Mouse (Mus musculus): ENCODE measurements around the gene Alox12e.
"Not testable (repeated sequence)": the region's sequence is repeated elsewhere in the genome, so short reads cannot be mapped to it uniquely, and the experiment has no call there.

The Alox12e gene

GRCm38 (mm10) chr11:70322528-70322927, at the start of gene Alox12e:
Alox12e (minus strand) TSS chr11:70322628.
- no peak for DNase-seq (ENCODE audit: low read depth)

GRCm38 (mm10) chr11:70368626-70369025, 46.2 kb upstream of the Alox12e start:
- not testable (repeated sequence) for DNase-seq (ENCODE audit: low read depth)

GRCm38 (mm10) chr11:70367701-70368100, 45.3 kb upstream of the Alox12e start:
- not testable (repeated sequence) for DNase-seq (ENCODE audit: low read depth)

DNA sequence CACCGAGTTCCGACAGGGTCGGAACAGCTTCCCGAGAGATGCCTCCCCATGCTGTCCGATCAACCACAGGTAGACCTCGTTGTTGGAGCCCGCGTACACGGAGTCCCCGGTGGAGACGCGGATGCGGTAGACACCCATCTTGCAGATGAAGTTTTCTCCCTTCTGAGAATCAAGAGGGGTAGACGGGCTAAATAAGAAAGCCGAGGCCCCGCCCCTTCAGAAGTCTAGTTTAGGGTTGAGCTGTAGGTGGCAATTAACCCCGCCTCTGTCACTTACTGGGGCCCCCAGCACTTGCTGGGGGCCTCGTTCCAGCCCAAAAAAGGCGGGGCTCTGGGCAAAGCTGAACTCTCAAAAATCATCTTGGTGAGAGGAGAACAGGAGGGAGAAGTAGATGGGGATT, 29.4 kb upstream of the Alox12e start, which contains the start of gene Alox15:
TSS of gene Alox15 (minus strand) at position 164 of the 400 bp plus-strand sequence.
- DNase-seq (ENCODE audit: low read depth), result peak; percentile 24

DNA sequence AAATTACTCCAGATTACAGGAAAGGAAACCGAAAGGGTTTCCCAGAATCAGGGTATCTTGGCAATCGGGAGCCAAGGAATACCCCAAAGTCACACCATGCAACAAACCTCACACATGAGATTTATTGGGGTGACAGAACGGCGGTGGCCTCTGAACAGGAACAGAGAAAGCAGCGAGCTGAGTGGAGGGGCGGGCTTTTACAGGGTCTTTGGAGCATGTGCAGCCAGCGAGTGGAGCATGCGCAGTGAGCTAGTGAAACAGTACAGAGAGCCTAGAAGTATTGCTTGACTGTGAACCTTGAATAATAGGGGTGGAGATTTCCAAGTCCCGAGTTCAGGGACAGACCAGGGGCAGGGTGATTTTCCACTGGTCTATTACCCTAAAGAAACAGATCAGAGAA, 26.2 kb upstream of the Alox12e start:
- no peak for DNase-seq (ENCODE audit: low read depth)

- DNase-seq (ENCODE audit: low read depth), result no peak
Measured at GRCm38 (mm10) chr11:70347861-70348260, 25.4 kb upstream of the Alox12e start.

DNA sequence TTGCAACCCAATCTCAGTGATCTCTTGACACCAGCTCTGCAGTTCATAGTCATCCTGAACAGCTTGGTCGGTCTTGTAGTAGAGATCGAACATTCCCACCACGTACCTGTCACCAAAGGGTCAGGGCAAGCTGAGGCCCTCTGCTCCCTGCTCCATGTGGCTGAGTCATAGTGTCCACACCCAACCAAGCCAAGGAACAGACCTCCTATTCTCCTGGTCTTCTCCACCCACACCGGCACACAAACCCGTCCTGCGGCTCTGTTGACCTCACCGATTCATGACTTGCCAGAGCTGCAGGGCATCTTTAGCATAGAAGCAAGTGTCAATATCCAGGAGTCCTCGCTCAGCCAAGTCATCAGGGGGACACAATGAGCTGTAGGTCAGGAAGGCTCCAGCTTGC, 23.1 kb upstream of the Alox12e start:
- DNase-seq (ENCODE audit: low read depth), result no peak

- DNase-seq (ENCODE audit: low read depth), result no peak
Measured at GRCm38 (mm10) chr11:70345061-70345460, 22.6 kb upstream of the Alox12e start.

DNA sequence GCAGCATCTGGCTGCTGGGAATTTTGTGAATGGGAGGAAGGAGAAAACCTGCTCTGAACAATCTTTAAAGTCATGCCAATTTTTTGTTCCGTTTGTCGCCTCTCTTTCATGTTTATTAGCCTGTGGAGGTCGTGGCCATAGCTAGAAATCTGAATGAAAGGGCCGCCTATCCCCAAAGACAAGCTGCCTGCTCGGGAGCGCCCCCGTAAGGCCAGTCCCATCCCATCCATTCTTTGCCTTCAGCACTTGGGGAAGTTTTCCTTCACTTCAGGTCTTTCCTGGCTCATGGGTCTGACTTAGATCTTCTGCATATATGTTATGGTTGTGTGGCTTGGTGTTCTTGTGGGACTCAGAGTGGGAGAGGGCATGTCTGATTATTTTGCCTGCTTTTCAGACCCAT, 17.1 kb upstream of the Alox12e start:
- no peak for DNase-seq (ENCODE audit: low read depth)

GRCm38 (mm10) chr11:70334477-70334876, 12.0 kb upstream of the Alox12e start:
- DNase-seq (ENCODE audit: low read depth), result peak; percentile 27

- DNase-seq (ENCODE audit: low read depth), result no peak
Measured at GRCm38 (mm10) chr11:70324726-70325125, 2.3 kb upstream of the Alox12e start.

DNA sequence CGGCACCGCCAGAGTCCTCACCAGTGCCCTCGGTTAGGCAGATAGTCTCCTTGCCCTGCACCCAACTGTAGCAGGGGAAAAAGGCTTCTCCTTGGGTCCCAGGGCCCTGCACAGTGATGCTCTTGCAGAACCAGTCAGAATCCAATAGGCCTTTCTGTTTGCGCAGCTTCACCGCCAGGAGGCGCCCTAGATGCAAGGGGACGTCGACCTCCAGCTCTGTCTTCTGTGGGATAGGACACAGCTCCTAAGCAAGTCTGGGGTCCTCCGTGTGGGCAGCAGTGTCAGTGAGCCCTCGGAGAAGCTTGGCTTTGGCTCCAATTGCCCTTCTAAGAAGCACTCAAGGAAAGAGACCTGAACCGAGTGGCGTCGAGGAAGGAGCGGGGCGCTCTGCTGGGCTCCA, 764 bp downstream of the Alox12e start:
- peak; percentile 38 for DNase-seq (ENCODE audit: low read depth)

GRCm38 (mm10) chr11:70319614-70320013, 2.8 kb downstream of the Alox12e start:
- DNase-seq (ENCODE audit: low read depth), result no peak

- no peak for DNase-seq (ENCODE audit: low read depth)
Measured at GRCm38 (mm10) chr11:70313833-70314232, 8.6 kb downstream of the Alox12e start.

- peak; percentile 42 for DNase-seq (ENCODE audit: low read depth)
Measured at GRCm38 (mm10) chr11:70309341-70309740, 13.1 kb downstream of the Alox12e start.

DNA sequence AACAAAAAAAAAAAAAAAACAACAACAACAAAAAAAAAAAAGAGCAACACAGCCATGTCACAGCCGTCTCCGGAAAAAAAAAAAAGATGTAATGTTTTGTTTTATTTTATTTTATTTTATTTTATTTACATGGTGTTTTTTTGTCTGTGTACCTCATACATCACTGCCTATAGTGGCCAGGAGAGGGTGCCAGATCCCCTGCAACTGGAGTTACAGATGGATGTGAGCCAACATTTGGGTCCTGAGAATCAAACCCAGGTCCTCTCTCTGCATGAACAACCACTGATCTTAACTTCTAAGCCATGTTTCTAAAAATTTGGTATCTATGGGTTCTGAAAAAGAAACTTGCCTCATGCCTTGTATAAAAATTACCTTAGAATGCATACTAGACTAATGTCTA, 14.1 kb downstream of the Alox12e start:
- DNase-seq (ENCODE audit: low read depth), result no peak

DNA sequence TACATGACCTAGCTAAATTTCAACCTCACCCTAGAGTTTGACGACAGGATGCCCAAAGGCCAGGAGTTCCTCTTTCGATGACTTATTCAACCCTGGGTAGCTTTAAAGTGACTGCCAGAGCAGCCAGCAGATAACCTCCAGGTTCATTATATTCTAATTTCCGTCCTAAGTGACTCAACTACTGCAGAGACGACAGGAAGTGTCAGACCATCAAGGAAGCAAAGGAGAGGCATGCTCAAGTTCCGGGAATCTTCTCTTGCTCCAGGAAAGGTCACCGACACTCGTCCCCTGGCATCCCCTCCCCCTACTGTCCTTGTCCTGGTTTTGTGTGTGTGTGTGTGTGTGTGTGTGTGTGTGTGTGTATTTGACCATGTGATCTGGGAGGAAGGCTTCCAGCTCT, 16.3 kb downstream of the Alox12e start:
- DNase-seq (ENCODE audit: low read depth), result no peak

DNA sequence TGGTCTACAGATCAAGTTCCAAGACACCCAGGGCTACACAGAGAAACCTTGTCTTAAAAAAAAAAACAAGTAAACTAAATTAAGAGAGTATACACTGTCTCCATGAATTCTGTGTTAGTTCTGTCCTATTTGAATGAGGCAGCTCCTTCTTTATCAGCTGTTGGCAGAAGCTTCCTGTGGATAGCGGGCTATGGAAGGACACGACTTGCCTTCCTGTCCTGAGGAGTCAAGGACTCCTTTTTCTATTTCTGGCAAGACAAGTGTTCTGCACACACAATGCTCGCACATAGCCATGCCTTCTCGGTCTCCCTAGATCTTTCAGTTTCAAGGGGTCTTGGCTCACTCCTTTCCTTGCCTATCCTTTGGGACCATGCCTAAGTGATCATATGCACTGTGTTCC, 20.1 kb downstream of the Alox12e start:
- DNase-seq (ENCODE audit: low read depth), result no peak

DNA sequence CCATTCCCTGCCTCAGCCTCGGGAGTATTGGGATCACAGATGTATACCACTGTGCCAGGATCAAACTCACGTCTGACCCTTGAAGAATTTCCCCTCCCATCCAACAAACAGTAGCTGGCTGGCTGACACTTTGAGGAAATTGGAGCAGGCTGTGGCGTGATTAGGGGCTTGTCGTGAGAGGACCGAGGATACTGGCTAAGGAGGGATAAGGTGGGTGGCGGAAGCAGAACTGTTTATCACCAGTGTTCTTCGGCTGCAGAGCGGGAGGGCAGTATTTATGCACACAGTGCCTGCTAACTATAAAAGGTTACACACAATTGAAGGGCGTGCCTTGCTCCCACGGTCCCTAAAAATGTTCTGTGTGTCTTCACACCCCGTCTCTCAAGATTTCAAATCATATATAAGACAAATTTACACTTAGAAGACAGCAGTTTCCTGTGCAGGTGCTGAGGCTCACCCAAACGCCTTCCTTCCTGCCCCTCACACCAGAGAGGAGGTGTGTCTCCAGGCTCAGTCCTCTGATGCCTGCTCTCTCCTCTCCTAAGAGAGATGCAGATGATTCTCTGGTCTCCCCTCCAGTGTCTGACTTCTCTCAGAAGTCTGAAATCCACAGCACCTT, 24.5 kb downstream of the Alox12e start:
- DNase-seq (ENCODE audit: low read depth), result no peak

GRCm38 (mm10) chr11:70297405-70297804, 25.0 kb downstream of the Alox12e start:
- DNase-seq (ENCODE audit: low read depth), result no peak

GRCm38 (mm10) chr11:70293881-70294280, 28.5 kb downstream of the Alox12e start:
- no peak for DNase-seq (ENCODE audit: low read depth)

DNA sequence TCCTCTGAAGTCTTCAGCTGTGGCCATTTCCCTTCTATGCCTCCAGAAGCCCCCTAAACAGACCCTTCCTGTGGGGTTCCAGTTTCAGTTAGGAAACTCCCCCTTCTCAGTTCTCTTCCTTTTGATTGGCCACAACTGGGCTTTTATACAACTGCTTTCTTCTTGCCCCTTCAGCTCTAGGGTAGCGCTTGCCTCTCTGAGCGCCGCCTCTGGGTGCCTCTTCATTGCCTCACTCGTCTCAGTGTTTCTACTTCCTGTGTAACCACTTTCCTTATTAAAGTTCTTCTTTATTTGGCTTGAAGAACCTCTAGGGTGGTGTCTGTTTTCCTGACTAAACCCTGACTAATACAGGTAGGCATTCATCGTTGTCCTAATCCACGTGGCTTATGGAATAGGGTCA, 31.2 kb downstream of the Alox12e start:
- DNase-seq (ENCODE audit: low read depth), result no peak

GRCm38 (mm10) chr11:70289236-70289635, 33.2 kb downstream of the Alox12e start:
- no peak for DNase-seq (ENCODE audit: low read depth)

GRCm38 (mm10) chr11:70288102-70288501, 34.3 kb downstream of the Alox12e start:
- no peak for DNase-seq (ENCODE audit: low read depth)
